Mouse (Mus musculus) heart, postnatal 0 days (tissue): Measurements from ENCODE around the gene Ebna1bp2.

Source experiments
- CTCF ChIP-seq: IDR thresholded peaks from 2 replicates; pipeline ENCODE4 v1.5.1; 2016; ENCODE audit warnings: antibody characterized with exemption, control low read depth, low read depth
- EP300 ChIP-seq: IDR thresholded peaks from 2 replicates; pipeline ENCODE4 v1.6.1; 2016; ENCODE audit warnings: antibody characterized with exemption, low read depth

GRCm38 (mm10) chr4:118571441-118571840 is 49.2 kb upstream of the Ebna1bp2 start:
- TF ChIP-seq EP300 (no peak), CTCF (no peak)
